Mouse (Mus musculus) liver, embryonic 14.5 days (tissue): ENCODE measurements around the gene Olfr700.

ENCODE experiments used
- CTCF ChIP-seq: IDR thresholded peaks from 2 replicates; pipeline ENCODE4 v1.5.1; 2016; ENCODE audit warnings: antibody characterized with exemption, low read depth, control low read depth
- EP300 ChIP-seq: IDR thresholded peaks from 2 replicates; pipeline ENCODE4 v1.6.1; 2016; ENCODE audit warnings: antibody characterized with exemption, low read depth

GRCm38 (mm10) chr7:106843060-106843459, 34.4 kb upstream of the Olfr700 start, which contains the start of gene Olfr703:
- TF ChIP-seq CTCF (no peak), EP300 (no peak)
